Mouse (Mus musculus): ENCODE results near the gene Zmiz1. TPM values are rescaled to one million over a fixed set of nuclear protein-coding genes. Genes with fewer than 3 reads are reported as not detected.
A peak's percentile ranks its signal among the peaks of the same experiment; 100 is the strongest.

Zmiz1 gene
- polyA plus RNA-seq, 1 experiment from 2014 or later: 26.3 TPM

DNA sequence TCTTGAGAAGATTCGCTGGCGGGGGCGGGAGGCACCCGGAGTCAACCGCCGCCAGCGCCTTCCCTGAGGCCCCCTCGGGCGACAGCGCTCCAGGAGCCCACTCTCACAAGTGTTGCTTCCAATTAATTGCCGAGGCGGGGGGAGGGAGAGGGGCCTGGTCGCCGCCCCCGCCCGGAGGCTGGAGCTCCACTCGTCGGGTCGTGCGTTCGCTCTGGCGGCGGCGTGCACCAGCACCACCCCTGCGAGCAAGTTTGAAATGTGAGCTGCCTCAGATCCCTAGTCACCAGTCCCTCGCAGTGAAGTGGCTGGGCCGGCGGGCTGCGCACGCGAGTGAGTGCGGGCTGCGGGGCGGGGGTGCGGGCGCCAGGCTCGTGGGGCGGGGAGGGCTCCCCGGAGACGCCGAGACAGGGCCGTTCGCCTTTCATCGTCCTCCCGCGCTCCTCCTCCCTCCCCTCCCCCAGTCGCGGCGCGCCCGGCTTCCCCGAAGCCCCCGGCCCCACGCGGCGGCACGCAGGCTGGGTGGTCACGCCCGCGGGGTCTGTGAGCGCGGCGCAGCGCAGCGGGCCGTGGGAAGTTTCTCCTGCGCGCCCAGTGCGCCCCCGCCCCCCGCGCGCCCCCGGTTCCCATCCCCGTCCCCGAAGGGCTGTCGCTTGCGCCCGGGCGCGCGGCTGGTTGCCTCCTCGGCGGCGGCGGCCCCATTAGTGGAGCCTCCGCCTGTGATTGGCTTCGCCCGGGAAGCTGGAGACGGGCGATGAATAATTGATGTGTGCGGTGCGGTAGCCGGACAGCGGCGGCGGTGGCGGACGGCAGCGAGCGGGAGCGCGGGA is 148.4 kb downstream of the Zmiz1 start:
- peak; percentile 42 for ATAC-seq (ENCODE audit: insufficient read depth, low FRiP score)
- Histone ChIP-seq H3K4me3 (replicated peaks; ENCODE audit: low read length) (peak overlapping the region; percentile 65), H3K27ac (ENCODE audit: low read length) (peak overlapping the region; percentile 90), H3K4me2 (ENCODE audit: low read depth, low read length) (peak overlapping the region; percentile 100), H3K4me1 (ENCODE audit: control insufficient read depth, insufficient read depth, low read length) (peaks cover 74% of the 10 kb centered on the region), H3K9me3 (replicated peaks; ENCODE audit: control insufficient read depth, low read length) (no peaks in the 10 kb centered on the region), H3K36me3 (ENCODE audit: control insufficient read depth, insufficient read depth, low read length) (no peaks in the 10 kb centered on the region), H3K9ac (ENCODE audit: low read length) (peak overlapping the region; percentile 87), H3K27me3 (ENCODE audit: control insufficient read depth, insufficient read depth, low read length) (no peaks in the 10 kb centered on the region)
- WGBS: under 1% methylated on average over 97 of the region's 103 CpGs

DNA sequence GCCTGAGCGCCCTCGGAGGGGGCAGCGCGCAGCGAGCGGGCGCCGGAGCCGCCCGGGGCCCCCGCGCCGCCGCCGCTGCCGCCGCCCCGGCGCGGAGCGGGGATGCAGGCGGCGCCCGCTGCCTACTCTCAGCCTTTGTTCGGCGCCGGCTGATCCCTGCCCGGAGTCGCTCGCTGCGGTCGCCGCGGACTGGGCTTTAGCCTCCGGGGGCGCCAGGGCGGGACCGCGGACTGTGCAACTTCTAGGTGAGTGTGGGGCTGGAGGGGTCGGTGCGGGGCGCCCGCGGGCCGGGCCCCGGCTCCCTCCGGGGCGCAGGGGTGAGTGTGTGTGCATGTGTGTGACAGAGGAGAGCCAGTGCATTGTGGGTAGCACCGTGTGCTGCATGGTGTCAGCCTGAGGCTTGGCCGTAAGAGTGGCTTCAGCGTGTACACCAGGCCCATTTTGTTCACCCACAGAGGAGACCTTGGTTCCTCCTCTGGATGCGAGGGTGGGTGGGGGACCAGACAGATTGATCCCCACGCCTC is 149.0 kb downstream of the Zmiz1 start:
- H3K27me3 ChIP-seq (ENCODE audit: control insufficient read depth, insufficient read depth, low read length): no peaks in the 10 kb centered on the region
- H3K9me3 ChIP-seq (replicated peaks; ENCODE audit: control insufficient read depth, low read length): no peaks in the 10 kb centered on the region
- H3K36me3 ChIP-seq (ENCODE audit: control insufficient read depth, insufficient read depth, low read length): no peaks in the 10 kb centered on the region
- H3K27ac ChIP-seq (ENCODE audit: low read length): peak overlapping the region; percentile 90
- peak overlapping the region; percentile 100 for H3K4me2 ChIP-seq (ENCODE audit: low read depth, low read length)
- peak overlapping the region; percentile 87 for H3K9ac ChIP-seq (ENCODE audit: low read length)
- WGBS: under 1% methylated on average over 44 of the region's 53 CpGs
- ATAC-seq (ENCODE audit: insufficient read depth, low FRiP score): peak; percentile 70
- H3K4me3 ChIP-seq (replicated peaks; ENCODE audit: low read length): peak overlapping the region; percentile 65
- H3K4me1 ChIP-seq (ENCODE audit: control insufficient read depth, insufficient read depth, low read length): peaks cover 75% of the 10 kb centered on the region

DNA sequence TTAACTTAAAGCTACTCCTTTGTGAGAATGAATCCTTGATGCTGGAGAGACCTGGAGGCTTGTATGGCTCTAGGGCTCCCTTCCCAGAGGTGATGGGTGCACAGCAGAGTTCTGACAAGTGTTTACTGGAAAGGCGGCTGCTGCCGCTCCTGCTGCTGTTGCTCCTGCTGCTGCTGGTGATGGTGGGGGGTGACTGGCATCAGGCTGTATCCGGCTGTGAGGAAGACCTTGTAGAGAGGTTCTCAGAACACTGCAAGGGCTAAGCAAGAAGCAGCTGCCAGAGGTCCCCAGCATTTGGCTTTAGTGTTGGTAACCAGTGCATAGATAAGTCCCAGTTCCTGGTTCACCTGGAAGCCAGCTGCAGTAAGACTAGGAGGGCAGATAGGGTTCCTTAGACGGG is 149.6 kb downstream of the Zmiz1 start:
- Histone ChIP-seq H3K36me3 (ENCODE audit: control insufficient read depth, insufficient read depth, low read length) (no peaks in the 10 kb centered on the region), H3K27me3 (ENCODE audit: control insufficient read depth, insufficient read depth, low read length) (no peaks in the 10 kb centered on the region), H3K4me3 (replicated peaks; ENCODE audit: low read length) (peak overlapping the region; percentile 65), H3K9ac (ENCODE audit: low read length) (peak overlapping the region; percentile 87), H3K27ac (ENCODE audit: low read length) (peak overlapping the region; percentile 90), H3K4me1 (ENCODE audit: control insufficient read depth, insufficient read depth, low read length) (peaks cover 77% of the 10 kb centered on the region), H3K4me2 (ENCODE audit: low read depth, low read length) (peak overlapping the region; percentile 100), H3K9me3 (replicated peaks; ENCODE audit: control insufficient read depth, low read length) (no peaks in the 10 kb centered on the region)
- WGBS: 30% methylated on average over 4 of the region's 4 CpGs
- ATAC-seq (ENCODE audit: insufficient read depth, low FRiP score): no peak

DNA sequence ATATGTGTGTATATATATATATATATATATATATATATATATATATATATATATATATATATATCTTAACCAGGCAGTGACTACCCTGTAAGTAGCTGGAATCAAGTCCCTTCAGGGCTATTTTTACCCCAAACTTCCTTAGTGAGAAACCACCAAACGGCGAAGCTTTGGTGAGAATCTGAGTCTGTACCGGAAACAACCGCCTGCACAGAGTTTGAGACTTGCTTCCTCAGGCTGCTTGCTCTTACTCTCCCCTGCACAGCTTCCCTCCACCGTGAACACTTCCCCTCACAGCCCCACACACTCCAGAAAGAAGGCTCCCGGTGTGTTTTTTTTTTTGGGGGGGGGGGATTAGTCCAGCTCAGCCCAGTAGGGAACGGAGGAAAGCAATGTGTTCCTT is 150.4 kb downstream of the Zmiz1 start:
- Histone ChIP-seq H3K36me3 (ENCODE audit: control insufficient read depth, insufficient read depth, low read length) (no peaks in the 10 kb centered on the region), H3K27me3 (ENCODE audit: control insufficient read depth, insufficient read depth, low read length) (no peaks in the 10 kb centered on the region), H3K4me3 (replicated peaks; ENCODE audit: low read length) (no peak overlapping the region), H3K9ac (ENCODE audit: low read length) (no peak overlapping the region), H3K27ac (ENCODE audit: low read length) (peak overlapping the region; percentile 1; the same call in 1 of the 2 replicates), H3K4me2 (ENCODE audit: low read depth, low read length) (peak overlapping the region; percentile 3; the same call in 1 of the 2 replicates), H3K9me3 (replicated peaks; ENCODE audit: control insufficient read depth, low read length) (no peaks in the 10 kb centered on the region), H3K4me1 (ENCODE audit: control insufficient read depth, insufficient read depth, low read length) (peaks cover 75% of the 10 kb centered on the region)
- ATAC-seq (ENCODE audit: insufficient read depth, low FRiP score): no peak
- WGBS: 80% methylated on average over 7 of the region's 7 CpGs

DNA sequence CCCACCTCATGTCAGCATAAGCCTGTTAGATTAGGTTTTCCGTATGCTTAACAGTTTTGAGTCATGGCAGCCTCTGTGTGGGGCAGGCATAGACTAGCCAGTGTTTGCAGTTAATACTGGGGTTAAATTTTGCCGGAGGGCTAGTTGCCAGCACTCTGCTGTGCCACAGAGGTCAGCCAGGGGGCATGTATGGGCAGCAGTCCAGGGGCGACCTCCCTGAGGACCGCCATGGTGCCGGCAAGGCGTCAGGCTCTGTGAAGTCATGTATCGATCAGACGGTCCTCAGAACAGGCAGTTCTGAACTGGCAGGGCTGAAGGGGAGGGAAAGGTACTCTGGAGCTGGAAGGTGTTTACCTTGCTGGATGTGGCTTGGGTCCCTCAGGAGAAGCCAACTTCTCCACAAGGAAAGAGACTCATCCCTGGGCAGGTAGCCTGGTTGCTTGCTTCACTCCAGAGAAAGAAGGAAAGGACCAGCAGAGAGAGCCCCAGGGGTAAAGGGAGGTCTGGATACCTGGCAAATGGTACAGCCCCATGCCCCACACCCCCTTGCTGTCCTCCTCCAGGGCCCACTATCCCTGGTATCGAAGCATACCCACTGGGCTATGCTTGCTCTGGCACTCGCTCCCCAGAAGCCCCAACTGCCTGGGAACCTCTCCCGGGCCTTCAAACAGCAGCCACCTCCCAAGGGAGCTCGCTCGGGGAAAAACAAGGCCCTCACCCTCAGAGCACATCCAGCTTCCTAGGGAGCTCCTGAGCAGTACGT is 151.6 kb downstream of the Zmiz1 start:
- H3K4me3 ChIP-seq (replicated peaks; ENCODE audit: low read length): no peak overlapping the region
- 48% methylated on average over 14 of the region's 14 CpGs for WGBS
- no peaks in the 10 kb centered on the region for H3K9me3 ChIP-seq (replicated peaks; ENCODE audit: control insufficient read depth, low read length)
- H3K27me3 ChIP-seq (ENCODE audit: control insufficient read depth, insufficient read depth, low read length): no peaks in the 10 kb centered on the region
- H3K4me2 ChIP-seq (ENCODE audit: low read depth, low read length): 0 out of 2 replicates have a peak overlapping the region, but pooled peaks have one; percentile 19
- H3K36me3 ChIP-seq (ENCODE audit: control insufficient read depth, insufficient read depth, low read length): no peaks in the 10 kb centered on the region
- no peak for ATAC-seq (ENCODE audit: insufficient read depth, low FRiP score)
- H3K9ac ChIP-seq (ENCODE audit: low read length): peak overlapping the region; percentile 38; the same call in 1 of the 2 replicates
- H3K4me1 ChIP-seq (ENCODE audit: control insufficient read depth, insufficient read depth, low read length): peaks cover 74% of the 10 kb centered on the region
- peak overlapping the region; percentile 43; the same call in 1 of the 2 replicates for H3K27ac ChIP-seq (ENCODE audit: low read length)

- Histone ChIP-seq H3K4me3 (replicated peaks; ENCODE audit: low read length) (no peak overlapping the region), H3K27me3 (ENCODE audit: control insufficient read depth, insufficient read depth, low read length) (no peaks in the 10 kb centered on the region), H3K36me3 (ENCODE audit: control insufficient read depth, insufficient read depth, low read length) (no peaks in the 10 kb centered on the region), H3K4me1 (ENCODE audit: control insufficient read depth, insufficient read depth, low read length) (peaks cover 71% of the 10 kb centered on the region), H3K9me3 (replicated peaks; ENCODE audit: control insufficient read depth, low read length) (no peaks in the 10 kb centered on the region), H3K4me2 (ENCODE audit: low read depth, low read length) (0 out of 2 replicates have a peak overlapping the region, but pooled peaks have one; percentile 19), H3K9ac (ENCODE audit: low read length) (peak overlapping the region; percentile 38), H3K27ac (ENCODE audit: low read length) (peak overlapping the region; percentile 43)
- ATAC-seq (ENCODE audit: insufficient read depth, low FRiP score): no peak
- WGBS: 42% methylated on average over 9 of the region's 9 CpGs
These were observed 152.2 kb downstream of the Zmiz1 start for GRCm38 (mm10) chr14:25611159-25611697.

- Histone ChIP-seq H3K9me3 (replicated peaks; ENCODE audit: control insufficient read depth, low read length) (no peaks in the 10 kb centered on the region), H3K27me3 (ENCODE audit: control insufficient read depth, insufficient read depth, low read length) (no peaks in the 10 kb centered on the region), H3K4me3 (replicated peaks; ENCODE audit: low read length) (no peak overlapping the region), H3K4me1 (ENCODE audit: control insufficient read depth, insufficient read depth, low read length) (peaks cover 68% of the 10 kb centered on the region), H3K36me3 (ENCODE audit: control insufficient read depth, insufficient read depth, low read length) (no peaks in the 10 kb centered on the region), H3K27ac (ENCODE audit: low read length) (peak overlapping the region; percentile 9), H3K4me2 (ENCODE audit: low read depth, low read length) (no peak overlapping the region), H3K9ac (ENCODE audit: low read length) (peak overlapping the region; percentile 38; the same call in 1 of the 2 replicates)
- WGBS: 48% methylated on average over 10 of the region's 10 CpGs
- ATAC-seq (ENCODE audit: insufficient read depth, low FRiP score): no peak
These were observed 153.1 kb downstream of the Zmiz1 start for GRCm38 (mm10) chr14:25611815-25612698.

DNA sequence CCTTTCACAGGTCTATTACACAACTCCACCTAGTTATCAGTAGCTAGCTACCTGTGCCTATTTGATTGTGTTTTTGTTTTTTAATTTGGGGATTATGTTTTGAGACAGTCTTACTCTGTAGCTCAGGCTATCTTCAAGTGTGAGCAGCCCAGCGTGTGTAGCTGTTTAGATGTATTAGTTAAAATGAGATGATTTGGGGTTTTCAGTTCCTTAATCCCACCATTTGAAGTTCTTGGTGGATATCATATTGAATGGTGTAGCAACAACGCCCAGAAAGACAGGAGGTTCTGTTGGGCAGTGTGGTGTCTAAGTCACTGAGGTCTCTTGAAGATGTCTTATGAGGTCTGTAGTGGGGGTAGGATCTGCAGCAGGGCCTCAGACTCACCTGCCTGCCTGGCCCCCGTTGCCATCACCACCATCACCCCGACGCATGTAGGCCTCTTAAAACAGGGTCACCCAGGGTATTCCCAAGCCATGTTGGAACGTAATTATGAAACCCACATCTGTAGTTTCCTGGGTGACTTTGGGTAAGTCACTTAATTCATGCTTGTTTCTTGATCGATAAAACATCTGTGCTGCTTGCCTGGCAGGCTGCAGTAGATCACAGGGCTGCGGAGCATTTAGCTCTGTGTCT is 155.1 kb downstream of the Zmiz1 start:
- Histone ChIP-seq H3K27ac (ENCODE audit: low read length) (peak overlapping the region; percentile 25; the same call in 1 of the 2 replicates), H3K4me1 (ENCODE audit: control insufficient read depth, insufficient read depth, low read length) (peaks cover 58% of the 10 kb centered on the region), H3K4me3 (replicated peaks; ENCODE audit: low read length) (no peak overlapping the region), H3K9ac (ENCODE audit: low read length) (no peak overlapping the region), H3K36me3 (ENCODE audit: control insufficient read depth, insufficient read depth, low read length) (no peaks in the 10 kb centered on the region), H3K9me3 (replicated peaks; ENCODE audit: control insufficient read depth, low read length) (no peaks in the 10 kb centered on the region), H3K4me2 (ENCODE audit: low read depth, low read length) (no peak overlapping the region), H3K27me3 (ENCODE audit: control insufficient read depth, insufficient read depth, low read length) (no peaks in the 10 kb centered on the region)
- ATAC-seq (ENCODE audit: insufficient read depth, low FRiP score): no peak
- WGBS: 79% methylated on average over 8 of the region's 8 CpGs

All from stomach, embryonic 16.5 days (tissue).